Mouse (Mus musculus) MEL (cell line): ENCODE results near the gene Ccdc85c. TPM values are rescaled to one million over a fixed set of nuclear protein-coding genes. Genes with fewer than 3 reads are reported as not detected.

Source experiments
- DNase-seq: peaks from one replicate; pipeline ENCODE4 v3.0.0; 2011; ENCODE audit warnings: low read depth, low spot score
- H3K27ac ChIP-seq: 2 replicates; pipeline ENCODE4 v1.5.1; 2012; ENCODE audit warnings: low read depth, mild to moderate bottlenecking, control low read depth, low read length, moderate library complexity; ENCODE audit not compliant: control insufficient read depth
- H3K27me3 ChIP-seq, 2 experiments: fragments of 150-350 bp in 1 of 2; sonication (generic) in 1 of 2; 2 replicates each; pipeline ENCODE4 v1.6.1; 2012; ENCODE audit warnings: low read length in 2 of 2, mild to moderate bottlenecking in 2 of 2, improper control_type of control experiment in 1 of 2, moderate library complexity in 1 of 2; ENCODE audit not compliant: insufficient read depth in 2 of 2, control insufficient read depth in 1 of 2
- H3K36me3 ChIP-seq, 2 experiments: 2 replicates each; pipeline ENCODE4 v1.6.1; 2012 to 2014; ENCODE audit warnings: low read length in 2 of 2, improper control_type of control experiment in 1 of 2, inconsistent platforms in 1 of 2, mild to moderate bottlenecking in 1 of 2; ENCODE audit not compliant: insufficient read depth in 2 of 2, control insufficient read depth in 1 of 2
- H3K4me1 ChIP-seq, 2 experiments: fragments of 150-350 bp in 1 of 2; sonication (generic) in 1 of 2; 2 replicates each; pipeline ENCODE4 v1.6.1; 2012; ENCODE audit warnings: low read length in 2 of 2, improper control_type of control experiment in 1 of 2, mild to moderate bottlenecking in 1 of 2; ENCODE audit not compliant: insufficient read depth in 2 of 2, control insufficient read depth in 1 of 2
- H3K4me3 ChIP-seq, 2 experiments: fragments of 150-350 bp in 1 of 2; sonication (generic) in 1 of 2; 2 replicates each; pipeline ENCODE4 v1.5.1; 2012; ENCODE audit warnings: low read depth in 2 of 2, low read length in 2 of 2, mild to moderate bottlenecking in 2 of 2, moderate library complexity in 2 of 2, control low read depth in 1 of 2, improper control_type of control experiment in 1 of 2; ENCODE audit not compliant: control insufficient read depth in 1 of 2, insufficient read depth in 1 of 2
- H3K79me2 ChIP-seq: 2 replicates; pipeline ENCODE4 v1.6.1; 2012; ENCODE audit warnings: mild to moderate bottlenecking, low read length, moderate library complexity; ENCODE audit not compliant: control insufficient read depth, poor library complexity, insufficient read depth
- H3K9ac ChIP-seq: 2 replicates; pipeline ENCODE4 v1.6.1; 2012; ENCODE audit warnings: low read depth, mild to moderate bottlenecking, control low read depth, low read length, moderate library complexity; ENCODE audit not compliant: control insufficient read depth, poor library complexity, severe bottlenecking
- H3K9me3 ChIP-seq: fragments of 150-350 bp; sonication (generic); replicated peaks from 2 replicates; pipeline ENCODE4 v1.6.1; 2012; ENCODE audit warnings: mild to moderate bottlenecking, low read length, improper control_type of control experiment, moderate library complexity; ENCODE audit not compliant: insufficient read depth
- BHLHE40 ChIP-seq: IDR thresholded peaks from 2 replicates; pipeline ENCODE4 v1.6.1; 2012; ENCODE audit warnings: low read depth, mild to moderate bottlenecking, inconsistent platforms, low read length, improper control_type of control experiment, borderline replicate concordance
- CHD1 ChIP-seq: IDR thresholded peaks from 2 replicates; pipeline ENCODE4 v1.6.1; 2012; ENCODE audit warnings: low read depth, mild to moderate bottlenecking, inconsistent platforms, low read length, improper control_type of control experiment
- CTCF ChIP-seq, 3 experiments: IDR thresholded peaks in 2 of 3; conservative IDR thresholded peaks in 1 of 3; 2 replicates each; pipeline ENCODE4 v1.5.1; 2011 to 2012; ENCODE audit warnings: low read length in 3 of 3, low read depth in 2 of 3, mild to moderate bottlenecking in 2 of 3, improper control_type of control experiment in 1 of 3, inconsistent platforms in 1 of 3, mixed read lengths in 1 of 3, moderate library complexity in 1 of 3; ENCODE audit not compliant: control insufficient read depth in 1 of 3, insufficient read depth in 1 of 3, poor library complexity in 1 of 3, severe bottlenecking in 1 of 3
- E2F4 ChIP-seq: IDR thresholded peaks from 2 replicates; pipeline ENCODE4 v1.6.1; 2011; ENCODE audit warnings: low read depth, low read length, improper control_type of control experiment, borderline replicate concordance
- ELF1 ChIP-seq: IDR thresholded peaks from 2 replicates; pipeline ENCODE4 v1.6.1; 2014; ENCODE audit warnings: low read depth, mild to moderate bottlenecking, inconsistent platforms, low read length, improper control_type of control experiment, moderate library complexity
- EP300 ChIP-seq, 2 experiments: IDR thresholded peaks; 2 replicates each; pipeline ENCODE4 v1.6.1; 2011; ENCODE audit warnings: improper control_type of control experiment in 2 of 2, low read length in 2 of 2, low read depth in 1 of 2, mild to moderate bottlenecking in 1 of 2
- ETS1 ChIP-seq: IDR thresholded peaks from 2 replicates; pipeline ENCODE4 v1.6.1; 2012; ENCODE audit warnings: low read depth, mild to moderate bottlenecking, inconsistent platforms, low read length, improper control_type of control experiment, moderate library complexity
- GABPA ChIP-seq: IDR thresholded peaks from 2 replicates; pipeline ENCODE4 v1.6.1; 2012; ENCODE audit warnings: low read depth, mild to moderate bottlenecking, inconsistent platforms, low read length, improper control_type of control experiment, moderate library complexity
- HCFC1 ChIP-seq: IDR thresholded peaks from 2 replicates; pipeline ENCODE4 v1.6.1; 2012; ENCODE audit warnings: low read depth, mild to moderate bottlenecking, inconsistent platforms, low read length, improper control_type of control experiment, moderate library complexity
- JUND ChIP-seq: IDR thresholded peaks from 2 replicates; pipeline ENCODE4 v1.6.1; 2011; ENCODE audit warnings: low read depth, mild to moderate bottlenecking, improper control_type of control experiment, low read length
- MAFK ChIP-seq: IDR thresholded peaks from 2 replicates; pipeline ENCODE4 v1.6.1; 2011; ENCODE audit warnings: low read depth, mild to moderate bottlenecking, low read length, improper control_type of control experiment, borderline replicate concordance
- MEF2A ChIP-seq: IDR thresholded peaks from 2 replicates; pipeline ENCODE4 v1.6.1; 2014; ENCODE audit warnings: low read depth, mild to moderate bottlenecking, inconsistent platforms, low read length, improper control_type of control experiment; ENCODE audit not compliant: poor library complexity, insufficient replicate concordance, severe bottlenecking; ENCODE audit errors: extremely low read depth
- MXI1 ChIP-seq: IDR thresholded peaks from 2 replicates; pipeline ENCODE4 v1.6.1; 2011; ENCODE audit warnings: mild to moderate bottlenecking, low read depth, low read length, improper control_type of control experiment
- MYC ChIP-seq: IDR thresholded peaks from 2 replicates; pipeline ENCODE4 v1.6.1; 2011; ENCODE audit warnings: low read depth, mild to moderate bottlenecking, low read length, improper control_type of control experiment, moderate library complexity
- NRF1 ChIP-seq: IDR thresholded peaks from 2 replicates; pipeline ENCODE4 v1.6.1; 2014; ENCODE audit warnings: low read depth, mild to moderate bottlenecking, inconsistent platforms, low read length, improper control_type of control experiment, moderate library complexity; ENCODE audit not compliant: poor library complexity, insufficient read depth, severe bottlenecking
- POLR2A ChIP-seq, 2 experiments: IDR thresholded peaks; 2 replicates each; pipeline ENCODE4 v1.6.1; 2011 to 2012; ENCODE audit warnings: low read length in 2 of 2, mild to moderate bottlenecking in 2 of 2, control low read depth in 1 of 2, improper control_type of control experiment in 1 of 2, low read depth in 1 of 2, moderate library complexity in 1 of 2; ENCODE audit not compliant: control insufficient read depth in 1 of 2, insufficient read depth in 1 of 2, poor library complexity in 1 of 2
- POLR2AphosphoS5 ChIP-seq: IDR thresholded peaks from 2 replicates; pipeline ENCODE4 v1.6.1; 2012; ENCODE audit warnings: low read depth, borderline replicate concordance, mild to moderate bottlenecking, inconsistent platforms, low read length, moderate library complexity, mixed read lengths
- RAD21 ChIP-seq: IDR thresholded peaks from 2 replicates; pipeline ENCODE4 v1.6.1; 2011; ENCODE audit warnings: mild to moderate bottlenecking, low read depth, low read length, improper control_type of control experiment
- RCOR1 ChIP-seq: IDR thresholded peaks from 2 replicates; pipeline ENCODE4 v1.6.1; 2012; ENCODE audit warnings: low read depth, mild to moderate bottlenecking, inconsistent platforms, low read length, improper control_type of control experiment
- SIN3A ChIP-seq: IDR thresholded peaks from 2 replicates; pipeline ENCODE4 v1.6.1; 2012; ENCODE audit warnings: low read length, improper control_type of control experiment, inconsistent platforms
- TAL1 ChIP-seq: IDR thresholded peaks from 2 replicates; pipeline ENCODE4 v1.6.1; 2012; ENCODE audit warnings: mild to moderate bottlenecking, inconsistent platforms, low read length, moderate library complexity, mixed read lengths
- TBP ChIP-seq: IDR thresholded peaks from 2 replicates; pipeline ENCODE4 v1.8.0; 2011; ENCODE audit warnings: low read depth, low read length, improper control_type of control experiment
- UBTF ChIP-seq: IDR thresholded peaks from 2 replicates; pipeline ENCODE4 v1.6.1; 2012; ENCODE audit warnings: low read depth, mild to moderate bottlenecking, inconsistent platforms, low read length, improper control_type of control experiment, moderate library complexity, borderline replicate concordance; ENCODE audit not compliant: insufficient read depth
- USF2 ChIP-seq, 2 experiments: IDR thresholded peaks; 2 replicates each; pipeline ENCODE4 v1.6.1; 2011 to 2012; ENCODE audit warnings: improper control_type of control experiment in 2 of 2, low read length in 2 of 2, borderline replicate concordance in 1 of 2, inconsistent platforms in 1 of 2, low read depth in 1 of 2, mild to moderate bottlenecking in 1 of 2; ENCODE audit not compliant: insufficient read depth in 1 of 2
- ZC3H11A ChIP-seq: IDR thresholded peaks from 2 replicates; pipeline ENCODE4 v1.6.1; 2012; ENCODE audit warnings: low read depth, mild to moderate bottlenecking, inconsistent platforms, low read length, improper control_type of control experiment
- polyA plus RNA-seq, 2 experiments: library from polyadenylated mRNA; stranded (reverse) in 1 of 2; unstranded in 1 of 2; fragments of >175 nt in 1 of 2; fragments of >200 nt in 1 of 2; gene quantifications; 2 replicates each; pipeline versions ENCODE4 v1.2.1 to v1.2.4; 2012; ENCODE audit warnings: low replicate concordance in 2 of 2, low read depth in 1 of 2; ENCODE audit not compliant: insufficient read length in 2 of 2, insufficient read depth in 1 of 2, missing spikeins in 1 of 2
- total RNA-seq: library from RNA; depleted of rRNA; stranded (reverse); fragments of 300-350 nt; gene quantifications from 2 replicates; pipeline ENCODE4 v1.2.3, GENCODE M21; 2012

Gene Ccdc85c
- total and polyA plus RNA-seq, 3 experiments, result 19.8 to 24.8 TPM; not detected in 1

- no peak for TF ChIP-seq USF2 (IDR thresholded peaks at IDR 0.05; ENCODE audit: borderline replicate concordance in 1 of 2, insufficient read depth in 1 of 2, low read depth in 1 of 2, low read length in 2 of 2)
- TF ChIP-seq POLR2A (IDR thresholded peaks at IDR 0.05; ENCODE audit: control insufficient read depth in 1 of 2, insufficient read depth in 1 of 2, low read depth in 1 of 2, low read length in 2 of 2, poor library complexity in 1 of 2), result no peak
- TF ChIP-seq UBTF, result no peak
- no peak for TF ChIP-seq TAL1
- no peak for TF ChIP-seq MEF2A
- TF ChIP-seq ZC3H11A, result no peak
- TF ChIP-seq BHLHE40, result no peak
- TF ChIP-seq SIN3A, result no peak
- TF ChIP-seq GABPA, result no peak
- TF ChIP-seq POLR2AphosphoS5, result no peak
- TF ChIP-seq CHD1, result no peak
- no peak for TF ChIP-seq RCOR1
- no peak for TF ChIP-seq ELF1
- TF ChIP-seq TBP, result no peak
- TF ChIP-seq CTCF (IDR thresholded peaks at IDR 0.05 in 2 of 3, conservative IDR thresholded peaks at IDR 0.05 in 1 of 3; ENCODE audit: control insufficient read depth in 1 of 3, insufficient read depth in 1 of 3, low read depth in 2 of 3, low read length in 3 of 3, poor library complexity in 1 of 3, severe bottlenecking in 1 of 3), result no peak
- TF ChIP-seq HCFC1, result no peak
- no peak for TF ChIP-seq ETS1
- TF ChIP-seq E2F4, result no peak
- no peak for TF ChIP-seq EP300 (IDR thresholded peaks at IDR 0.05; ENCODE audit: low read depth in 1 of 2, low read length in 2 of 2)
- no peak for TF ChIP-seq MYC
- no peak for DNase-seq
- Histone ChIP-seq H3K79me2 (no peaks in the 10 kb centered on the region; the same call in 1 of the 2 replicates), H3K9me3 (no peaks in the 10 kb centered on the region), H3K36me3 (no peaks in the 10 kb centered on the region), H3K27ac (no peak overlapping the region), H3K9ac (no peak overlapping the region), H3K4me3 (no peak overlapping the region), H3K27me3 (no peaks in the 10 kb centered on the region), H3K4me1 (no peaks in the 10 kb centered on the region)
These were observed 45.1 kb downstream of the Ccdc85c start for GRCm38 (mm10) chr12:108230077-108230476.

- H3K9me3 ChIP-seq, result no peaks in the 10 kb centered on the region
- DNase-seq, result no peak
- no peak overlapping the region for H3K4me3 ChIP-seq
- TF ChIP-seq MXI1, result no peak
- TF ChIP-seq RAD21, result no peak
- TF ChIP-seq JUND, result no peak
- TF ChIP-seq HCFC1, result no peak
- TF ChIP-seq NRF1, result no peak
- TF ChIP-seq UBTF, result no peak
- TF ChIP-seq MAFK, result no peak
- no peaks in the 10 kb centered on the region for H3K27me3 ChIP-seq
- no peak overlapping the region for H3K27ac ChIP-seq
- no peaks in the 10 kb centered on the region for H3K4me1 ChIP-seq
- no peaks in the 10 kb centered on the region for H3K36me3 ChIP-seq
- no peak overlapping the region for H3K9ac ChIP-seq
- H3K79me2 ChIP-seq, result no peaks in the 10 kb centered on the region; the same call in 1 of the 2 replicates
These were observed 47.7 kb downstream of the Ccdc85c start for GRCm38 (mm10) chr12:108227527-108227926.
